35 mouse cellular contexts compared by ENCODE assay signal in the genomic region with DNA sequence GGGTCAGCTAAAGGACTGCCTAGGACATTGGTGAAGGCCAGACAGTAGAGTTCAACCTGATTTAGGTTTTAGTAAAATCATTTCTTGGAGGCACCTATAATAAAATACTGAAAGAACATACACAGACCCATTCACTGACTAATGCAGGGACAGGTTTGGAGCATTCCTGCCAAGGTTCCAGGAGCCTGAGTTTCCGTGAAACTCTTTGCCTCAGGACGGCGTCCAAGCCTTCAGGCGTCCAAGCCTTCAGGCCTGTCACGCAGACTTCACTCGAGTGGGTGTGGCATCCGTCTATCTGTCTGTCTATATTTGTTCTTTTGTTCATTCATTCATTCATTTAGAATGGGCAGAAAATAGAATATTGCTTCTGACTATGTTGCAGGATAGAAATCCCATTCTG. TPM values are rescaled to one million over a fixed set of nuclear protein-coding genes. Genes with fewer than 3 reads are reported as not detected.
DNase-seq lines count a peak whose midpoint lies in the region; ATAC-seq lines count a peak whose summit lies in the region.
"Had no signal": no experiment of that assay in that cellular context is flagged by ENCODE, and none has a peak within 500 bp of the region (broad histone marks: within the 10 kb centered on the region; RNA-seq: fewer than 3 reads in every experiment).

No protein-coding gene starts in this region.

- no peak overlapping the region for H3K9ac ChIP-seq in heart, embryonic 15.5 days
- H3K9ac ChIP-seq: embryonic facial prominence, embryonic 12.5 days; hindbrain, embryonic 12.5 days; intestine, embryonic 15.5 days; liver, embryonic 14.5 days; midbrain, embryonic 13.5 days; stomach, embryonic 15.5 days had no signal

- H3K27ac ChIP-seq in heart, embryonic 15.5 days = peak overlapping the region; percentile 17; the same call in 1 of the 2 replicates
- H3K27ac ChIP-seq: embryonic facial prominence, embryonic 12.5 days; gastrocnemius, adult 2 months; hindbrain, embryonic 12.5 days; hindbrain, postnatal 0 days; intestine, embryonic 15.5 days; liver, embryonic 14.5 days; macrophage; midbrain, embryonic 13.5 days; stomach, embryonic 15.5 days had no signal

- H3K4me2 ChIP-seq in heart, embryonic 15.5 days = no peak overlapping the region
- H3K4me2 ChIP-seq: embryonic facial prominence, embryonic 12.5 days; hindbrain, embryonic 12.5 days; intestine, embryonic 15.5 days; midbrain, embryonic 13.5 days; stomach, embryonic 15.5 days had no signal

- H3K36me3 ChIP-seq in heart, embryonic 15.5 days = no peaks in the 10 kb centered on the region
- H3K36me3 ChIP-seq: embryonic facial prominence, embryonic 12.5 days; hindbrain, embryonic 12.5 days; intestine, embryonic 15.5 days; stomach, embryonic 15.5 days had no signal

- WGBS in heart, embryonic 15.5 days = 39% methylated on average over 7 of the region's 7 CpGs

- DNase-seq in cerebellum, adult 9-11 months = peak; percentile 45
- DNase-seq in heart, postnatal 25 days (ENCODE audit: low spot score) = no peak
- DNase-seq in cerebellum, postnatal 14 days = peak; percentile 62 to 65
- no peak for DNase-seq in right cerebral cortex, postnatal 10 days (ENCODE audit: low spot score in 2 of 2)
- no peak for DNase-seq in layer of hippocampus, postnatal 36 days
- DNase-seq: adrenal gland, adult 2 months; adrenal gland, postnatal 36 days; embryo, embryonic 11 days; gastrocnemius, adult 2 months; gastrocnemius, postnatal 36 days; heart, postnatal 14 days; kidney, adult 2 months; kidney, postnatal 36 days; liver; lung, adult 2 months; lung, postnatal 10 days; retina, postnatal 1 day; right cerebral cortex, postnatal 25 days had no signal

- no peaks in the 10 kb centered on the region for H3K27me3 ChIP-seq in heart, embryonic 15.5 days
- H3K27me3 ChIP-seq: embryonic facial prominence, embryonic 12.5 days; hindbrain, embryonic 12.5 days; intestine, embryonic 15.5 days; midbrain, embryonic 13.5 days; stomach, embryonic 15.5 days had no signal

- H3K4me3 ChIP-seq in heart, embryonic 15.5 days = no peak overlapping the region
- H3K4me3 ChIP-seq: embryonic facial prominence, embryonic 12.5 days; gastrocnemius, adult 2 months; hindbrain, embryonic 12.5 days; intestine, embryonic 15.5 days; midbrain, embryonic 13.5 days; stomach, embryonic 15.5 days had no signal

- no peaks in the 10 kb centered on the region for H3K9me3 ChIP-seq in heart, embryonic 15.5 days (replicated peaks)
- H3K9me3 ChIP-seq: embryonic facial prominence, embryonic 12.5 days; hindbrain, embryonic 12.5 days; intestine, embryonic 15.5 days; midbrain, embryonic 13.5 days; stomach, embryonic 15.5 days had no signal

- intact Hi-C loops in heart, postnatal 25 days (cut with DNase I) = no loop called here

- no peak for ATAC-seq in cerebellum, adult (ENCODE audit: insufficient number of reproducible peaks, low FRiP score, low TSS enrichment)
- no peak for ATAC-seq in heart, embryonic 15.5 days (replicated peaks; ENCODE audit: insufficient number of reproducible peaks, insufficient read depth, low FRiP score, low read depth)
- ATAC-seq: forebrain, embryonic 16.5 days; hindbrain, postnatal 0 days; intestine, embryonic 15.5 days; midbrain, embryonic 13.5 days had no signal

- peaks cover 10% of the 10 kb centered on the region for H3K4me1 ChIP-seq in heart, embryonic 15.5 days (replicated peaks)
- H3K4me1 ChIP-seq: embryonic facial prominence, embryonic 12.5 days; hindbrain, embryonic 12.5 days; intestine, embryonic 15.5 days; midbrain, embryonic 13.5 days; stomach, embryonic 15.5 days had no signal

RNA-seq across cellular contexts. Expression of a gene that starts 1.3 kb away (rescaled TPM):
- 0.26 and 0.46 TPM in 2 replicates for polyA plus RNA-seq in heart, embryonic 15.5 days (2015; fragmentation: Nextera tagmentation; extraction: Ambion mirVana)
- total RNA-seq in heart, postnatal 25 days (2021) = not detected
- total RNA-seq in layer of hippocampus, postnatal 36 days (2021) = 1 to 10 TPM; 1.5 to 2.1 TPM
- total RNA-seq: adrenal gland, adult 2 months; adrenal gland, postnatal 36 days; heart, adult 18-20 months; heart, postnatal 14 days; hindbrain, postnatal 0 days; left cerebral cortex, postnatal 10 days had no signal
- polyA plus RNA-seq: adrenal gland, adult 2 months; embryonic facial prominence, embryonic 12.5 days; hindbrain, embryonic 12.5 days; kidney, embryonic 16.5 days; limb, embryonic 11.5 days; lung, adult 2 months; macrophage had no signal

RNA-seq across cellular contexts. Expression of a gene that starts 21.8 kb away (rescaled TPM):
- 0.23 TPM in 1 of 2 replicates, not detected in the other for polyA plus RNA-seq in heart, embryonic 15.5 days (2015; fragmentation: Nextera tagmentation; extraction: Ambion mirVana)
- total RNA-seq in heart, postnatal 25 days (2021) = not detected
- total RNA-seq in layer of hippocampus, postnatal 36 days (2021) = under 1 TPM; 0.25 to 0.58 TPM
- total RNA-seq: left cerebral cortex, postnatal 10 days; megakaryocyte-erythroid progenitor cell, adult 5-6 weeks; monocyte, adult 5-6 weeks had no signal
- polyA plus RNA-seq: adrenal gland, adult 2 months; intestine, embryonic 15.5 days; lung, adult 2 months; macrophage; midbrain, embryonic 13.5 days had no signal

RNA-seq across cellular contexts. Expression of a gene that starts 21.8 kb away (rescaled TPM):
- polyA plus RNA-seq in heart, embryonic 15.5 days (2015; fragmentation: Nextera tagmentation; extraction: Ambion mirVana) = 13.6 and 19.0 TPM in 2 replicates
- total RNA-seq in heart, postnatal 25 days (2021) = 10 to 100 TPM; 11.7 to 14.9 TPM
- 10 to 100 TPM; 11.7 to 12.8 TPM for total RNA-seq in layer of hippocampus, postnatal 36 days (2021)

RNA-seq across cellular contexts. Expression of a gene that starts 21.9 kb away (rescaled TPM):
- 14.4 and 20.5 TPM in 2 replicates for polyA plus RNA-seq in heart, embryonic 15.5 days (2015; fragmentation: Nextera tagmentation; extraction: Ambion mirVana)
- 1 to 10 TPM; 7.3 to 8.6 TPM for total RNA-seq in heart, postnatal 25 days (2021)
- 10 to 100 TPM in 1 of 2 experiments, 1 to 10 TPM in 1; 5.9 to 14.0 TPM for total RNA-seq in layer of hippocampus, postnatal 36 days (2021)

RNA-seq across cellular contexts. Expression of a gene that starts 28.4 kb away (rescaled TPM):
- polyA plus RNA-seq in heart, embryonic 15.5 days (2015; fragmentation: Nextera tagmentation; extraction: Ambion mirVana) = 0.93 and 3.4 TPM in 2 replicates
- 1 to 10 TPM in 1 of 2 experiments, under 1 TPM in 1; 0.61 to 1.1 TPM for total RNA-seq in heart, postnatal 25 days (2021)
- total RNA-seq in layer of hippocampus, postnatal 36 days (2021) = 1 to 10 TPM; 1.1 to 1.6 TPM

Comparison
In these comparisons a context has a peak if more than half of its experiments do, and no peak if none do; other contexts are left out.
1. DNase-seq: peak in cerebellum, adult 9-11 months (single experiment) and cerebellum, postnatal 14 days (2 of 2); none in heart, postnatal 25 days (single experiment), right cerebral cortex, postnatal 10 days (0 of 2) and layer of hippocampus, postnatal 36 days (0 of 2).